Mouse (Mus musculus): ENCODE measurements around the gene Dgki. TPM values are rescaled to one million over a fixed set of nuclear protein-coding genes. Genes with fewer than 3 reads are reported as not detected.

The Dgki gene
- polyA plus RNA-seq, 1 experiment from 2014 or later, result 0.67 TPM

DNA sequence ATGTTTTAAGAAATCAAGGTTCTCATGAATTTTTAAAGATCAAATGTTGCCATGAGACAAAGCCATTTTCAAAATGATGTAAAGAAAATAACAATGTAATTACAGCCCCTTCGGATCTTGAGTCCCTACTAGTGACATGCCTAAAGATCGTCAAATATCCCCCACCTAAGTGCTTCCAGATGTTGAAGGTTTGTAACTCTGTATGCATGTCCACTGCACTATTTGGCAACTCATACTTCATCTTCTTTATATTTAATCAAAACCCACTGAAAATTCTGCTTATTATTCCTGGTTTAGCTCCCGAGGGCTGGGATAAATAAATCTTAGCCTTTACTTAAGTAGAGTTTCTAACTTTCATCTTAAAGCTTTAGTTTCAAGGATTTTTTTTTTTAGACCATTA, 458.3 kb downstream of the Dgki start:
- Histone ChIP-seq H3K4me1 (replicated peaks) (no peaks in the 10 kb centered on the region), H3K4me3 (replicated peaks) (no peak overlapping the region), H3K27ac (no peak overlapping the region), H3K36me3 (no peaks in the 10 kb centered on the region), H3K27me3 (replicated peaks) (no peaks in the 10 kb centered on the region), H3K9me3 (no peaks in the 10 kb centered on the region), H3K4me2 (replicated peaks) (no peak overlapping the region), H3K9ac (no peak overlapping the region)
- no peak for ATAC-seq
- 34% methylated on average over 3 of the region's 3 CpGs for WGBS

GRCm38 (mm10) chr6:36841174-36841573, 458.8 kb downstream of the Dgki start:
- H3K4me2 ChIP-seq (replicated peaks), result no peak overlapping the region
- H3K4me1 ChIP-seq (replicated peaks), result no peaks in the 10 kb centered on the region
- H3K9me3 ChIP-seq, result no peaks in the 10 kb centered on the region
- no peak overlapping the region for H3K27ac ChIP-seq
- H3K4me3 ChIP-seq (replicated peaks), result no peak overlapping the region
- ATAC-seq, result no peak
- H3K27me3 ChIP-seq (replicated peaks), result no peaks in the 10 kb centered on the region
- no peaks in the 10 kb centered on the region for H3K36me3 ChIP-seq
- no peak overlapping the region for H3K9ac ChIP-seq

- Histone ChIP-seq H3K9me3 (no peaks in the 10 kb centered on the region), H3K4me2 (replicated peaks) (no peak overlapping the region), H3K4me1 (replicated peaks) (no peaks in the 10 kb centered on the region), H3K36me3 (no peaks in the 10 kb centered on the region), H3K4me3 (replicated peaks) (no peak overlapping the region), H3K27ac (no peak overlapping the region), H3K9ac (no peak overlapping the region), H3K27me3 (replicated peaks) (no peaks in the 10 kb centered on the region)
- ATAC-seq, result no peak
- 92% methylated on average over 1 of the region's 1 CpGs for WGBS
These were observed 461.2 kb downstream of the Dgki start for GRCm38 (mm10) chr6:36838747-36839146.

GRCm38 (mm10) chr6:36835351-36835750, 464.6 kb downstream of the Dgki start:
- no peak for ATAC-seq
- Histone ChIP-seq H3K36me3 (no peaks in the 10 kb centered on the region), H3K4me1 (replicated peaks) (no peaks in the 10 kb centered on the region), H3K27me3 (replicated peaks) (no peaks in the 10 kb centered on the region), H3K9ac (no peak overlapping the region), H3K4me2 (replicated peaks) (no peak overlapping the region), H3K4me3 (replicated peaks) (no peak overlapping the region), H3K9me3 (no peaks in the 10 kb centered on the region), H3K27ac (no peak overlapping the region)
- WGBS, result 78% methylated on average over 3 of the region's 3 CpGs

DNA sequence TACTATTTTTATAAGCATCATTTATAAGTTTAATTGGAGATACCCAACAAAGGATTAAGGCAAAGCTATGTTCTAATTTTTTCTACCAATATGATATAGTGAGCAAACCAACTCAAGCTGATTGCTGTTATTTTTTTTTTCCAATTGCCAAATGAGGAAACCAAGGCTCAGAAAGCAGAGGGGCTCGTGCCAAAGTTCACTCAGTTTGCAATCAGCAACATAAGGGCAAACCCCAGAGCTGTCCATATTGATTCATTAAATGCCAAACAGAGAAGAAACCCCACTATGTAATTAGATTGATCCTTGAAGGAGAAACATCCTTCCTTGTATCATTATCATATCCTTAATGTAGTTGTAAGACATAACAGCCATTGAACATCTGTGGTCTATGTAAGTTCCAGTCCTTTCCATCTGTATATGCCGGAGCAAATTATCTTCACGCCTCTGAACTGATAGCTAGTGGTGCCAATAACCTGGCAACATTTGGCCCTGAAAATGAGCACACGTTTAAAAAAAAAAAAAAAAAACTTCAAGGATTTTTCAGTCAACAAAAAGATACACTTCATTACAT, 465.2 kb downstream of the Dgki start:
- H3K9me3 ChIP-seq, result no peaks in the 10 kb centered on the region
- 89% methylated on average over 4 of the region's 4 CpGs for WGBS
- H3K4me1 ChIP-seq (replicated peaks), result no peaks in the 10 kb centered on the region
- no peak overlapping the region for H3K4me3 ChIP-seq (replicated peaks)
- H3K9ac ChIP-seq, result no peak overlapping the region
- H3K36me3 ChIP-seq, result no peaks in the 10 kb centered on the region
- H3K4me2 ChIP-seq (replicated peaks), result no peak overlapping the region
- H3K27ac ChIP-seq, result no peak overlapping the region
- no peaks in the 10 kb centered on the region for H3K27me3 ChIP-seq (replicated peaks)
- no peak for ATAC-seq

- Histone ChIP-seq H3K9ac (no peak overlapping the region), H3K27me3 (replicated peaks) (no peaks in the 10 kb centered on the region), H3K4me2 (replicated peaks) (no peak overlapping the region), H3K36me3 (no peaks in the 10 kb centered on the region), H3K4me1 (replicated peaks) (no peaks in the 10 kb centered on the region), H3K9me3 (no peaks in the 10 kb centered on the region), H3K27ac (no peak overlapping the region), H3K4me3 (replicated peaks) (no peak overlapping the region)
- 81% methylated on average over 4 of the region's 4 CpGs for whole genome bisulfite sequencing
- no peak for ATAC-seq
These were observed 467.3 kb downstream of the Dgki start for GRCm38 (mm10) chr6:36832681-36833080.

DNA sequence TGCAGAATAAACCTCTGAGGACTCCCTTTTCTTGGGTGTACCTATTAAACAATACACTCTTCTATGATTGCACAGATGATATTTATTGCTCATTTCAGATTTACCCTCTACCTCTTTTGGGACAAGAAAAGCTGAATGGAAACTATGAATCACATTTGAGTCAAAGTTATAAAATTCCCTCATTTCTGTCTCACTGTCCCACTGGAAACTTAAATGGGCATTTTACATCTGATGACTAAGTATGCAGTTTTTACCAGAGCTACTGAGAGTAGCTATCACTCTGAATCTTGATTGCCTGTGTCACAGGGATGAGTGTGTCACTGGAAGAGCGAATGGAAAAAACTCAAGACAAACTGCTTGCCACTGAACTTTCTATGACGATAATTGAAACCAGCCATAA, 467.8 kb downstream of the Dgki start:
- H3K4me3 ChIP-seq (replicated peaks), result no peak overlapping the region
- H3K36me3 ChIP-seq, result no peaks in the 10 kb centered on the region
- no peaks in the 10 kb centered on the region for H3K9me3 ChIP-seq
- no peak overlapping the region for H3K4me2 ChIP-seq (replicated peaks)
- H3K9ac ChIP-seq, result no peak overlapping the region
- H3K4me1 ChIP-seq (replicated peaks), result no peaks in the 10 kb centered on the region
- no peak for ATAC-seq
- whole genome bisulfite sequencing, result 87% methylated on average over 2 of the region's 2 CpGs
- no peak overlapping the region for H3K27ac ChIP-seq
- H3K27me3 ChIP-seq (replicated peaks), result no peaks in the 10 kb centered on the region

DNA sequence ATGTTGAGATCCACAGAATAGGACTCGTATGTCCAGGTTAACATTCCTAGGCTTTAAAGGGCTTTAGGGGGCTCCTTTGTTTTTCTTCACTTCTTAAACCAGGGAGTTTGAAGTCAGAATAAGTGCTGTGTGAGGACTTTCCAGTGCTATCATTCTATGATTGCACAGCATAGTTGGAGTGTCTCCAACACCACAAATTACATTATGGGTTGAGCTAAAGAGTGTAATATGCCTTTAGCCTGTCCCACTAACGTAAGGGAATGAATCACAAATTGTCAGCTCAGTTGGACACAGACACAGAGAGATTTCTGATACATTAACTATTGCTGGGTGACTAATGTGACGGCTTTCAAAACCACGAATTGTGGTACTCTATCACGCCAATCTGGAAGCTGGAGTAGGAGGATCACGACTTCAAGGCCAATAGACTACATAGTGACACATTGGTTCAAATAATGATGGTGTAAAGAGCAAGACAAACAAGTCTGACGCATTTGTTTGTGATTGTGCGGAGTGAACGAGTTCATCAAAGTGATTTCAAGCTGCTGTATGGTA, 469.5 kb downstream of the Dgki start:
- no peaks in the 10 kb centered on the region for H3K27me3 ChIP-seq (replicated peaks)
- H3K27ac ChIP-seq, result no peak overlapping the region
- H3K4me3 ChIP-seq (replicated peaks), result no peak overlapping the region
- H3K4me2 ChIP-seq (replicated peaks), result no peak overlapping the region
- WGBS, result 77% methylated on average over 9 of the region's 9 CpGs
- no peak for ATAC-seq
- H3K9me3 ChIP-seq, result no peaks in the 10 kb centered on the region
- no peaks in the 10 kb centered on the region for H3K4me1 ChIP-seq (replicated peaks)
- H3K36me3 ChIP-seq, result no peaks in the 10 kb centered on the region
- no peak overlapping the region for H3K9ac ChIP-seq

- Histone ChIP-seq H3K4me1 (replicated peaks) (peaks cover 8% of the 10 kb centered on the region; the same call in 1 of the 2 replicates), H3K27me3 (replicated peaks) (no peaks in the 10 kb centered on the region), H3K9ac (no peak overlapping the region), H3K27ac (no peak overlapping the region), H3K36me3 (no peaks in the 10 kb centered on the region), H3K4me3 (replicated peaks) (no peak overlapping the region), H3K9me3 (no peaks in the 10 kb centered on the region), H3K4me2 (replicated peaks) (no peak overlapping the region)
- ATAC-seq, result no peak
These were observed 480.3 kb downstream of the Dgki start for GRCm38 (mm10) chr6:36819784-36820050.

GRCm38 (mm10) chr6:36819019-36819783, 480.8 kb downstream of the Dgki start:
- H3K4me2 ChIP-seq (replicated peaks), result 0 out of 2 replicates have a peak overlapping the region, but pooled peaks have one; percentile 11
- peak overlapping the region; percentile 15; the same call in 1 of the 2 replicates for H3K27ac ChIP-seq
- peak; percentile 90 for ATAC-seq

GRCm38 (mm10) chr6:36818281-36819018, 481.5 kb downstream of the Dgki start:
- 0 out of 2 replicates have a peak overlapping the region, but pooled peaks have one; percentile 15 for H3K27ac ChIP-seq
- H3K27me3 ChIP-seq (replicated peaks), result no peaks in the 10 kb centered on the region
- no peak for ATAC-seq
- no peak overlapping the region for H3K4me3 ChIP-seq (replicated peaks)
- peaks cover 8% of the 10 kb centered on the region; the same call in 1 of the 2 replicates for H3K4me1 ChIP-seq (replicated peaks)
- WGBS, result 15% methylated on average over 4 of the region's 4 CpGs
- H3K9me3 ChIP-seq, result no peaks in the 10 kb centered on the region
- H3K9ac ChIP-seq, result no peak overlapping the region
- no peak overlapping the region for H3K4me2 ChIP-seq (replicated peaks)
- no peaks in the 10 kb centered on the region for H3K36me3 ChIP-seq

More at GRCm38 (mm10) chr6:36819019-36819783, 480.8 kb downstream of the Dgki start:
- Histone ChIP-seq H3K36me3 (no peaks in the 10 kb centered on the region), H3K9me3 (no peaks in the 10 kb centered on the region), H3K9ac (no peak overlapping the region), H3K4me1 (replicated peaks) (peaks cover 8% of the 10 kb centered on the region; the same call in 1 of the 2 replicates), H3K4me3 (replicated peaks) (no peak overlapping the region), H3K27me3 (replicated peaks) (no peaks in the 10 kb centered on the region)
- 10% methylated on average over 8 of the region's 8 CpGs for WGBS

GRCm38 (mm10) chr6:36816666-36817065, 483.3 kb downstream of the Dgki start:
- ATAC-seq, result no peak
- H3K9ac ChIP-seq, result no peak overlapping the region
- no peaks in the 10 kb centered on the region for H3K36me3 ChIP-seq
- H3K27me3 ChIP-seq (replicated peaks), result no peaks in the 10 kb centered on the region
- whole genome bisulfite sequencing, result 90% methylated on average over 3 of the region's 3 CpGs
- H3K27ac ChIP-seq, result no peak overlapping the region
- H3K4me1 ChIP-seq (replicated peaks), result peaks cover 8% of the 10 kb centered on the region; the same call in 1 of the 2 replicates
- no peak overlapping the region for H3K4me2 ChIP-seq (replicated peaks)
- H3K4me3 ChIP-seq (replicated peaks), result no peak overlapping the region
- no peaks in the 10 kb centered on the region for H3K9me3 ChIP-seq
